ENCODE assay signal across 11 mouse cellular contexts in the genomic region with DNA sequence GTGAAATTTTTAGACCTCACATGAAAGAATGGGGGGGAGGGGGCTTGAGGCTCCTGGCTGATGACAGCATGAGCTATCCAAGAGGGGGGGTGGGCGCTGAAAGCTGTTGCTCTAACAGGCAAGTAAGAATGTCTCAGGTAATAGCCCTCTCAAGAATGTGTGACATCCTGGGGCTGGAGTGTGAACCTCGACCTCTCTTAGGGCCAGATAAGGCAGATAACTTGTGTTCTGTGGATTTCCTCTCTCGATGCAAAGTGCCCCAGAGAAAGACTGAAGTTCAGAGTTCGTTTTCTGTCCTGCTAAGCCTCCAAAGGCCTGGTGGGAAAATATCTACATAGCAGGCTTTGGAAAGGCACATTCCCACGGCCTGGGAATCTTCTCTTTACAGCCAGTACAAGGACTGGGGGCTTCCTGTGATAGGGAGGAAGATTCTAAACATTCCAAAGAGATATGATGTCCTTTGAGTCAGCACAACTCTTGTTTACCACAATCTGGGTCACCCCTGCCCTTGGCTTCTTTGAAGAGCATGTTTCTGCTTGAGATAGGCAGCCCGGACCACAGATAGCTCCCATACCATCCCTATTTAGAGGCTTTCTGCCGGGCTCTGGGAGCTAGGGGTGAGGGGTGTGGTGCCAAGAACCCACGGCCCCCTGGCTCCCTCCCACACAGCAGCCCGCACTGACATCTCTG. TPM values are rescaled to one million over a fixed set of nuclear protein-coding genes. Genes with fewer than 3 reads are reported as not detected.
A peak's percentile ranks its signal among the peaks of the same experiment; 100 is the strongest.
DNase-seq lines count a peak whose midpoint lies in the region; ATAC-seq lines count a peak whose summit lies in the region.
"Had no signal": no experiment of that assay in that cellular context is flagged by ENCODE, and none has a peak within 500 bp of the region (broad histone marks: within the 10 kb centered on the region; RNA-seq: fewer than 3 reads in every experiment).

No protein-coding gene starts in this region.

- WGBS in heart, embryonic 12.5 days = 8% methylated on average over 9 of the region's 9 CpGs
- WGBS in lung, embryonic 15.5 days = 30% methylated on average over 9 of the region's 9 CpGs
- WGBS in hindbrain, embryonic 13.5 days = 33% methylated on average over 9 of the region's 9 CpGs
- WGBS in neural tube, embryonic 15.5 days = 32% methylated on average over 9 of the region's 9 CpGs

- peaks cover 19% of the 10 kb centered on the region for H3K27me3 ChIP-seq in heart, embryonic 12.5 days (replicated peaks)
- peaks cover 19% of the 10 kb centered on the region for H3K27me3 ChIP-seq in lung, embryonic 15.5 days
- H3K27me3 ChIP-seq in hindbrain, embryonic 13.5 days = peaks cover 45% of the 10 kb centered on the region
- H3K27me3 ChIP-seq in neural tube, embryonic 15.5 days (replicated peaks) = peaks cover 20% of the 10 kb centered on the region

- H3K9ac ChIP-seq in heart, embryonic 12.5 days = no peak overlapping the region
- no peak overlapping the region for H3K9ac ChIP-seq in lung, embryonic 15.5 days
- peak overlapping the region; percentile 21 for H3K9ac ChIP-seq in hindbrain, embryonic 13.5 days
- peak overlapping the region; percentile 15; the same call in 1 of the 2 replicates for H3K9ac ChIP-seq in neural tube, embryonic 15.5 days (replicated peaks)

- peaks cover 50% of the 10 kb centered on the region for H3K4me1 ChIP-seq in heart, embryonic 12.5 days (replicated peaks)
- H3K4me1 ChIP-seq in lung, embryonic 15.5 days = peaks cover 22% of the 10 kb centered on the region
- H3K4me1 ChIP-seq in hindbrain, embryonic 13.5 days (replicated peaks) = peaks cover 29% of the 10 kb centered on the region
- H3K4me1 ChIP-seq in neural tube, embryonic 15.5 days = peaks cover 27% of the 10 kb centered on the region

- no peak overlapping the region for H3K4me3 ChIP-seq in heart, embryonic 12.5 days
- no peak overlapping the region for H3K4me3 ChIP-seq in lung, embryonic 15.5 days
- H3K4me3 ChIP-seq in hindbrain, embryonic 13.5 days = no peak overlapping the region
- no peak overlapping the region for H3K4me3 ChIP-seq in neural tube, embryonic 15.5 days (replicated peaks)
- H3K4me3 ChIP-seq: layer of hippocampus, adult 2 months had no signal

- H3K4me2 ChIP-seq in heart, embryonic 12.5 days = no peak overlapping the region
- H3K4me2 ChIP-seq in lung, embryonic 15.5 days = no peak overlapping the region
- H3K4me2 ChIP-seq in hindbrain, embryonic 13.5 days = no peak overlapping the region
- no peak overlapping the region for H3K4me2 ChIP-seq in neural tube, embryonic 15.5 days

- peak; percentile 20; the same call in 1 of the 2 replicates for ATAC-seq in heart, embryonic 12.5 days (ENCODE audit: insufficient number of reproducible peaks, low FRiP score)
- no peak for ATAC-seq in lung, embryonic 15.5 days (ENCODE audit: borderline replicate concordance, extremely low read depth, low FRiP score, low TSS enrichment)
- 0 out of 2 replicates have a peak, but pooled peaks have one; percentile 10 for ATAC-seq in hindbrain, embryonic 13.5 days (ENCODE audit: low FRiP score)
- no peak for ATAC-seq in neural tube, embryonic 15.5 days (ENCODE audit: low FRiP score)
- no peak for ATAC-seq in erythroblast, adult 5-6 weeks (replicated peaks; ENCODE audit: low FRiP score, poor library complexity, severe bottlenecking)

- no peaks in the 10 kb centered on the region for H3K9me3 ChIP-seq in heart, embryonic 12.5 days (replicated peaks)
- H3K9me3 ChIP-seq in lung, embryonic 15.5 days = no peaks in the 10 kb centered on the region
- H3K9me3 ChIP-seq in hindbrain, embryonic 13.5 days = no peaks in the 10 kb centered on the region
- no peaks in the 10 kb centered on the region for H3K9me3 ChIP-seq in neural tube, embryonic 15.5 days (replicated peaks)

- peak overlapping the region; percentile 74 for H3K27ac ChIP-seq in heart, embryonic 12.5 days (ENCODE audit: poor library complexity, severe bottlenecking)
- 0 out of 2 replicates have a peak overlapping the region, but pooled peaks have one; percentile 2 for H3K27ac ChIP-seq in lung, embryonic 15.5 days
- H3K27ac ChIP-seq in hindbrain, embryonic 13.5 days = peak overlapping the region; percentile 85
- peak overlapping the region; percentile 71 for H3K27ac ChIP-seq in neural tube, embryonic 15.5 days (replicated peaks)
- H3K27ac ChIP-seq: layer of hippocampus, adult 2 months had no signal

- no peak for DNase-seq in heart, postnatal 25 days (ENCODE audit: low spot score)
- DNase-seq in lung, postnatal 4 days = no peak
- DNase-seq in embryo, embryonic 9.5 days (ENCODE audit: extremely low spot score) = no peak
- DNase-seq: cerebellum, adult 2 months; gastrocnemius, postnatal 25 days had no signal

- intact Hi-C loops in heart, postnatal 25 days (cut with DNase I) = no loop called here

- no peaks in the 10 kb centered on the region for H3K36me3 ChIP-seq in heart, embryonic 12.5 days
- no peaks in the 10 kb centered on the region for H3K36me3 ChIP-seq in lung, embryonic 15.5 days
- H3K36me3 ChIP-seq in hindbrain, embryonic 13.5 days = no peaks in the 10 kb centered on the region
- H3K36me3 ChIP-seq in neural tube, embryonic 15.5 days = no peaks in the 10 kb centered on the region

RNA-seq across cellular contexts. Expression of gene Slf2, which starts 31.7 kb away (rescaled TPM):
- polyA plus RNA-seq in heart, embryonic 12.5 days (2016; fragmentation: Nextera tagmentation; extraction: Ambion mirVana) = 51.4 and 52.3 TPM in 2 replicates
- 10 to 100 TPM; 18.4 to 22.0 TPM for total RNA-seq in heart, postnatal 25 days (2021)
- polyA plus RNA-seq in lung, embryonic 15.5 days (2015; fragmentation: Nextera tagmentation; extraction: Ambion mirVana) = 26.0 and 29.4 TPM in 2 replicates
- polyA plus RNA-seq in hindbrain, embryonic 13.5 days (2015; fragmentation: Nextera tagmentation; extraction: Ambion mirVana) = 29.8 and 30.5 TPM in 2 replicates
- 28.4 and 28.7 TPM in 2 replicates for polyA plus RNA-seq in neural tube, embryonic 15.5 days (2015; fragmentation: Nextera tagmentation; extraction: Ambion mirVana)
- total RNA-seq in erythroblast, adult 5-6 weeks (2015; ENCODE audit: low replicate concordance) = 14.0 TPM in 2 replicates
- 13.6 and 16.3 TPM in 2 replicates for total RNA-seq in erythroblast, adult 5-6 weeks (2017; ENCODE audit: low replicate concordance)

Comparison
In these comparisons a context has a peak if more than half of its experiments do, and no peak if none do; other contexts are left out.
1. ATAC-seq: peak in heart, embryonic 12.5 days (single experiment) and hindbrain, embryonic 13.5 days (single experiment); none in lung, embryonic 15.5 days (single experiment), neural tube, embryonic 15.5 days (single experiment) and erythroblast, adult 5-6 weeks (single experiment).
2. H3K27ac ChIP-seq: peak in every context shown above with its lines; median percentile 85 in hindbrain, embryonic 13.5 days; 74 in heart, embryonic 12.5 days; 71 in neural tube, embryonic 15.5 days; 2 in lung, embryonic 15.5 days.
3. H3K9ac ChIP-seq: peak in hindbrain, embryonic 13.5 days (single experiment) and neural tube, embryonic 15.5 days (single experiment); none in heart, embryonic 12.5 days (single experiment) and lung, embryonic 15.5 days (single experiment).